In genomic region chr17:50735955-50736533, GRCm38 (mm10) we compare ENCODE assay signal across 11 mouse cellular contexts.
DNase-seq lines count a peak whose midpoint lies in the region; ATAC-seq and TF ChIP-seq lines count a peak whose summit lies in the region.
"Had no signal": no experiment of that assay in that cellular context is flagged by ENCODE, and none has a peak within 500 bp of the region (broad histone marks: within the 10 kb centered on the region; RNA-seq: fewer than 3 reads in every experiment).

No protein-coding gene starts in this region.

- TF ChIP-seq CTCF in left cerebral cortex, adult 2 months (IDR thresholded peaks at IDR 0.05): no peak

- 46% methylated on average over 8 of the region's 8 CpGs for WGBS in heart, embryonic 13.5 days

- H3K9me3 ChIP-seq in heart, embryonic 13.5 days: no peaks in the 10 kb centered on the region
- H3K9me3 ChIP-seq: limb, embryonic 12.5 days had no signal

- peak overlapping the region; percentile 24; the same call in 1 of the 2 replicates for H3K27ac ChIP-seq in left cerebral cortex, adult 2 months
- peak overlapping the region; percentile 80 for H3K27ac ChIP-seq in heart, embryonic 13.5 days (replicated peaks)
- H3K27ac ChIP-seq: limb, embryonic 12.5 days had no signal

- DNase-seq in left cerebral cortex, adult 2 months (ENCODE audit: extremely low spot score in 1 of 2, low spot score in 2 of 2): no peak
- DNase-seq in left cerebral cortex, adult 8-10 months (ENCODE audit: low spot score in 2 of 2): no peak
- peak; percentile 56 to 68 for DNase-seq in cerebellum, postnatal 14 days
- peak; percentile 61 for DNase-seq in lung, postnatal 36 days
- no peak for DNase-seq in kidney, adult 18-20 months
- no peak for DNase-seq in neural tube, embryonic 10.5 days (ENCODE audit: extremely low spot score, low spot score)
- DNase-seq: retina, postnatal 1 day had no signal

- H3K36me3 ChIP-seq in heart, embryonic 13.5 days: no peaks in the 10 kb centered on the region

- no peaks in the 10 kb centered on the region for H3K27me3 ChIP-seq in heart, embryonic 13.5 days (replicated peaks)
- H3K27me3 ChIP-seq: limb, embryonic 12.5 days had no signal

- peaks cover 46% of the 10 kb centered on the region for H3K4me1 ChIP-seq in heart, embryonic 13.5 days
- H3K4me1 ChIP-seq: limb, embryonic 12.5 days had no signal

- no peak overlapping the region for H3K4me3 ChIP-seq in left cerebral cortex, adult 2 months
- H3K4me3 ChIP-seq in heart, embryonic 13.5 days: no peak overlapping the region
- H3K4me3 ChIP-seq: erythroblast, embryonic 14.5 days; limb, embryonic 12.5 days had no signal

- intact Hi-C loops in left cerebral cortex, adult 2 months (cut with DNase I): no loop called here

- H3K4me2 ChIP-seq in heart, embryonic 13.5 days: no peak overlapping the region
- H3K4me2 ChIP-seq: limb, embryonic 12.5 days had no signal

- H3K9ac ChIP-seq in heart, embryonic 13.5 days: peak overlapping the region; percentile 47; the same call in 1 of the 2 replicates
- H3K9ac ChIP-seq: limb, embryonic 12.5 days had no signal

- ATAC-seq in heart, embryonic 13.5 days (ENCODE audit: extremely low read depth, insufficient number of reproducible peaks, low FRiP score, low TSS enrichment): no peak
- ATAC-seq in CD4-positive, CD25-positive, alpha-beta regulatory T cell, adult 4 months: no peak

Comparison
In these comparisons a context has a peak if more than half of its experiments do, and no peak if none do; other contexts are left out.
1. DNase-seq: peak in cerebellum, postnatal 14 days (2 of 2) and lung, postnatal 36 days (single experiment); none in left cerebral cortex, adult 2 months (0 of 2), left cerebral cortex, adult 8-10 months (0 of 2), kidney, adult 18-20 months (single experiment) and neural tube, embryonic 10.5 days (single experiment).